ENCODE assay signal across 11 mouse cellular contexts in genomic region chr14:54712861-54713260, GRCm38 (mm10). TPM values are rescaled to one million over a fixed set of nuclear protein-coding genes. Genes with fewer than 3 reads are reported as not detected.
A peak's percentile ranks its signal among the peaks of the same experiment; 100 is the strongest.
DNase-seq lines count a peak whose midpoint lies in the region; ATAC-seq lines count a peak whose summit lies in the region.
"Had no signal": no experiment of that assay in that cellular context is flagged by ENCODE, and none has a peak within 500 bp of the region (broad histone marks: within the 10 kb centered on the region; RNA-seq: fewer than 3 reads in every experiment).

No protein-coding gene starts in this region.

- no peaks in the 10 kb centered on the region for H3K9me3 ChIP-seq in limb, embryonic 10.5 days (replicated peaks)

- no peak overlapping the region for H3K4me3 ChIP-seq in limb, embryonic 10.5 days

- peak; percentile 37 for DNase-seq in layer of hippocampus, adult 11-12 months (ENCODE audit: low spot score)
- no peak for DNase-seq in layer of hippocampus, adult 18-20 months (ENCODE audit: low spot score in 2 of 2)
- no peak for DNase-seq in limb, embryonic 10.5 days (ENCODE audit: low spot score)
- DNase-seq in thymus, postnatal 14 days, result no peak
- no peak for DNase-seq in gastrocnemius, postnatal 25 days
- no peak for DNase-seq in cerebellum, postnatal 10 days
- DNase-seq: retina, postnatal 1 day had no signal

- WGBS in limb, embryonic 10.5 days, result 72% methylated on average over 8 of the region's 8 CpGs

- H3K27me3 ChIP-seq in limb, embryonic 10.5 days (ENCODE audit: low read depth, poor library complexity, severe bottlenecking), result peaks cover 13% of the 10 kb centered on the region

- H3K4me1 ChIP-seq in limb, embryonic 10.5 days, result peaks cover 18% of the 10 kb centered on the region; the same call in 1 of the 2 replicates

- peak overlapping the region; percentile 37; the same call in 1 of the 2 replicates for H3K27ac ChIP-seq in limb, embryonic 10.5 days

- H3K36me3 ChIP-seq in limb, embryonic 10.5 days, result no peaks in the 10 kb centered on the region

- peak; percentile 46 for ATAC-seq in common myeloid progenitor, adult 5-6 weeks (replicated peaks; ENCODE audit: low read depth, poor library complexity, severe bottlenecking)
- ATAC-seq in megakaryocyte, adult 5-6 weeks (ENCODE audit: poor library complexity, severe bottlenecking), result peak; percentile 58
- ATAC-seq: inflammation-experienced regulatory T-cells, adult 6 months had no signal

RNA-seq across cellular contexts. Expression of gene Cebpe, which starts 0.9 kb away (rescaled TPM):
- not detected for total RNA-seq in layer of hippocampus, adult 18-20 months (2021)
- total RNA-seq in common myeloid progenitor, adult 5-6 weeks (2017), result 1.2 and 4.9 TPM in 2 replicates
- not detected in 2 replicates for polyA plus RNA-seq in limb, embryonic 10.5 days (2016; fragmentation: Nextera tagmentation; extraction: Ambion mirVana)
- total RNA-seq in megakaryocyte, adult 5-6 weeks (2015), result 24.4 and 26.0 TPM in 2 replicates
- total RNA-seq in megakaryocyte, adult 5-6 weeks (2017), result 41.9 and 52.8 TPM in 2 replicates
- not detected for total RNA-seq in gastrocnemius, postnatal 25 days (2021)
- polyA plus RNA-seq: inflammation-experienced regulatory T-cells, adult 6 months; thymus, postnatal 0 days had no signal

RNA-seq across cellular contexts. Expression of gene Gm29776, which starts 14.2 kb away (rescaled TPM):
- not detected for total RNA-seq in layer of hippocampus, adult 18-20 months (2021)
- total RNA-seq in common myeloid progenitor, adult 5-6 weeks (2017), result 0.37 TPM in 1 of 2 replicates, not detected in the other
- 0.10 and 0.16 TPM in 2 replicates for polyA plus RNA-seq in limb, embryonic 10.5 days (2016; fragmentation: Nextera tagmentation; extraction: Ambion mirVana)
- 0.25 and 0.46 TPM in 2 replicates for total RNA-seq in megakaryocyte, adult 5-6 weeks (2015)
- not detected in 2 replicates for total RNA-seq in megakaryocyte, adult 5-6 weeks (2017)
- total RNA-seq in gastrocnemius, postnatal 25 days (2021), result not detected

RNA-seq across cellular contexts. Expression of gene Acin1, which starts 26.1 kb away (rescaled TPM):
- total RNA-seq in layer of hippocampus, adult 18-20 months (2021), result 100 to 1,000 TPM; 196 to 207 TPM
- 238 and 282 TPM in 2 replicates for total RNA-seq in common myeloid progenitor, adult 5-6 weeks (2017)
- polyA plus RNA-seq in limb, embryonic 10.5 days (2016; fragmentation: Nextera tagmentation; extraction: Ambion mirVana), result 142 and 144 TPM in 2 replicates
- 99.7 and 131 TPM in 2 replicates for total RNA-seq in megakaryocyte, adult 5-6 weeks (2015)
- 173 and 223 TPM in 2 replicates for total RNA-seq in megakaryocyte, adult 5-6 weeks (2017)
- 10 to 100 TPM; 61.2 to 78.1 TPM for total RNA-seq in gastrocnemius, postnatal 25 days (2021)

RNA-seq across cellular contexts. Expression of gene 1700123O20Rik, which starts 26.8 kb away (rescaled TPM):
- total RNA-seq in layer of hippocampus, adult 18-20 months (2021), result 10 to 100 TPM; 23.4 to 24.4 TPM
- total RNA-seq in common myeloid progenitor, adult 5-6 weeks (2017), result 26.5 and 33.2 TPM in 2 replicates
- 112 and 116 TPM in 2 replicates for polyA plus RNA-seq in limb, embryonic 10.5 days (2016; fragmentation: Nextera tagmentation; extraction: Ambion mirVana)
- 57.9 and 59.1 TPM in 2 replicates for total RNA-seq in megakaryocyte, adult 5-6 weeks (2015)
- total RNA-seq in megakaryocyte, adult 5-6 weeks (2017), result 34.3 and 34.8 TPM in 2 replicates
- 10 to 100 TPM in 1 of 2 experiments, 1 to 10 TPM in 1; 8.4 to 10.0 TPM for total RNA-seq in gastrocnemius, postnatal 25 days (2021)
